Mouse (Mus musculus): ENCODE measurements around the gene Arntl.

DNA sequence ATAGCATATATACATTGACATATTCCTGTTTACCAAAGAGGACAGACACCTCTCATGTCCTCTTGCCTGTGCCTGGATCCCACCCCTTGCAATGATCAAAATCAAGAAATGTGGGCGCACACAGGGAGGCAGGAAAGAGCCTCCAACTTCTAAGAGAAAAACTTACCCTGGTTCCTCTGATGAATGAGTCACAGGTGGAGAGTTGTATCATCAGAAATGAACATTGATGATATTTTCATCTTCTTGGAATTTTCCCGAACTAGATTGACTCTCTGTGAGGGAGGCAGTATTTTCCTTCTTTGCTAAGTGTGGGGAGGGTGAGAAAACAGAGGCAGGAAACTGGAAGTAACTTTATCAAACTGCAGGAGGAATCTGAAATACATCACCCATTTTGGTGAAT lies 78.1 kb downstream of the Arntl start:
- no peak for TF ChIP-seq CTCF (IDR thresholded peaks at IDR 0.05; ENCODE audit: low read depth)
- TF ChIP-seq EP300 (IDR thresholded peaks at IDR 0.05; ENCODE audit: low read depth) = no peak

Measured in liver, postnatal 0 days (tissue).